Mouse (Mus musculus) brain, embryonic 14.5 days (tissue): Measurements from ENCODE around the gene Arhgap44.

Experiments
- CTCF ChIP-seq: fragments of 200-500 bp; IDR thresholded peaks from 2 replicates; pipeline ENCODE4 v1.5.1; 2012; ENCODE audit warnings: inconsistent platforms, mild to moderate bottlenecking, moderate library complexity, borderline replicate concordance; ENCODE audit not compliant: insufficient read depth, insufficient read length; ENCODE audit errors: extremely low read depth
- POLR2A ChIP-seq: fragments of 200-500 bp; IDR thresholded peaks from 2 replicates; pipeline ENCODE4 v1.6.1; 2012; ENCODE audit warnings: mild to moderate bottlenecking, inconsistent platforms, borderline replicate concordance; ENCODE audit not compliant: poor library complexity, insufficient read depth, insufficient read length, severe bottlenecking; ENCODE audit errors: extremely low read depth

- TF ChIP-seq CTCF (no peak), POLR2A (no peak)
Observed at GRCm38 (mm10) chr11:65107151-65107550, 55.6 kb downstream of the Arhgap44 start.
